Mouse (Mus musculus): ENCODE measurements around the gene Itpr2. TPM values are rescaled to one million over a fixed set of nuclear protein-coding genes. Genes with fewer than 3 reads are reported as not detected.

The Itpr2 gene
- polyA plus RNA-seq, 1 experiment: 22.5 TPM

GRCm38 (mm10) chr6:146439071-146439818 lies 62.8 kb downstream of the Itpr2 start:
- Histone ChIP-seq H3K27ac (ENCODE audit: control insufficient read depth, insufficient read depth, low read depth, low read length, poor library complexity) (no peak overlapping the region), H3K4me1 (ENCODE audit: control insufficient read depth, insufficient read depth, low read length) (peaks cover 8% of the 10 kb centered on the region; the same call in 1 of the 2 replicates), H3K4me3 (replicated peaks; ENCODE audit: control insufficient read depth, low read depth, low read length) (no peak overlapping the region)
- WGBS: 80% methylated on average over 10 of the region's 10 CpGs
- TF ChIP-seq POLR2A (IDR thresholded peaks at IDR 0.05; ENCODE audit: borderline replicate concordance, control insufficient read depth, low read depth, low read length) (no peak), CTCF (IDR thresholded peaks at IDR 0.05; ENCODE audit: control insufficient read depth, insufficient read depth, low read length) (no peak)

- Histone ChIP-seq H3K27ac (ENCODE audit: control insufficient read depth, insufficient read depth, low read depth, low read length, poor library complexity) (peak overlapping the region; percentile 61; the same call in 1 of the 2 replicates), H3K4me3 (replicated peaks; ENCODE audit: control insufficient read depth, low read depth, low read length) (no peak overlapping the region), H3K4me1 (ENCODE audit: control insufficient read depth, insufficient read depth, low read length) (peaks cover 8% of the 10 kb centered on the region; the same call in 1 of the 2 replicates)
- TF ChIP-seq POLR2A (IDR thresholded peaks at IDR 0.05; ENCODE audit: borderline replicate concordance, control insufficient read depth, low read depth, low read length): no peak
- TF ChIP-seq CTCF (IDR thresholded peaks at IDR 0.05; ENCODE audit: control insufficient read depth, insufficient read depth, low read length): no peak
- WGBS: 17% methylated on average over 7 of the region's 7 CpGs
Observed at GRCm38 (mm10) chr6:146438057-146438456, 64.0 kb downstream of the Itpr2 start.

GRCm38 (mm10) chr6:146436916-146437496 lies 65.0 kb downstream of the Itpr2 start:
- Histone ChIP-seq H3K4me1 (ENCODE audit: control insufficient read depth, insufficient read depth, low read length) (peaks cover 8% of the 10 kb centered on the region; the same call in 1 of the 2 replicates), H3K27ac (ENCODE audit: control insufficient read depth, insufficient read depth, low read depth, low read length, poor library complexity) (no peak overlapping the region), H3K4me3 (replicated peaks; ENCODE audit: control insufficient read depth, low read depth, low read length) (no peak overlapping the region)
- WGBS: 78% methylated on average over 12 of the region's 12 CpGs
- TF ChIP-seq POLR2A (IDR thresholded peaks at IDR 0.05; ENCODE audit: borderline replicate concordance, control insufficient read depth, low read depth, low read length): no peak

- peaks cover 8% of the 10 kb centered on the region; the same call in 1 of the 2 replicates for H3K4me1 ChIP-seq (ENCODE audit: control insufficient read depth, insufficient read depth, low read length)
- 48% methylated on average over 2 of the region's 2 CpGs for WGBS
- no peak overlapping the region for H3K27ac ChIP-seq (ENCODE audit: control insufficient read depth, insufficient read depth, low read depth, low read length, poor library complexity)
- no peak overlapping the region for H3K4me3 ChIP-seq (replicated peaks; ENCODE audit: control insufficient read depth, low read depth, low read length)
- no peak for TF ChIP-seq POLR2A (IDR thresholded peaks at IDR 0.05; ENCODE audit: borderline replicate concordance, control insufficient read depth, low read depth, low read length)
- no peak for TF ChIP-seq CTCF (IDR thresholded peaks at IDR 0.05; ENCODE audit: control insufficient read depth, insufficient read depth, low read length)
Observed at GRCm38 (mm10) chr6:146434217-146434616, 67.8 kb downstream of the Itpr2 start.

GRCm38 (mm10) chr6:146432218-146432865 lies 69.7 kb downstream of the Itpr2 start:
- Histone ChIP-seq H3K4me3 (replicated peaks; ENCODE audit: control insufficient read depth, low read depth, low read length) (no peak overlapping the region), H3K27ac (ENCODE audit: control insufficient read depth, insufficient read depth, low read depth, low read length, poor library complexity) (no peak overlapping the region), H3K4me1 (ENCODE audit: control insufficient read depth, insufficient read depth, low read length) (peaks cover 5% of the 10 kb centered on the region; the same call in 1 of the 2 replicates)
- WGBS: 64% methylated on average over 8 of the region's 8 CpGs
- TF ChIP-seq CTCF (IDR thresholded peaks at IDR 0.05; ENCODE audit: control insufficient read depth, insufficient read depth, low read length) (no peak), POLR2A (IDR thresholded peaks at IDR 0.05; ENCODE audit: borderline replicate concordance, control insufficient read depth, low read depth, low read length) (no peak)

GRCm38 (mm10) chr6:146431777-146432176 lies 70.2 kb downstream of the Itpr2 start:
- Histone ChIP-seq H3K27ac (ENCODE audit: control insufficient read depth, insufficient read depth, low read depth, low read length, poor library complexity) (no peak overlapping the region), H3K4me3 (replicated peaks; ENCODE audit: control insufficient read depth, low read depth, low read length) (no peak overlapping the region), H3K4me1 (ENCODE audit: control insufficient read depth, insufficient read depth, low read length) (peaks cover 3% of the 10 kb centered on the region; the same call in 1 of the 2 replicates)
- no peak for TF ChIP-seq POLR2A (IDR thresholded peaks at IDR 0.05; ENCODE audit: borderline replicate concordance, control insufficient read depth, low read depth, low read length)
- TF ChIP-seq CTCF (IDR thresholded peaks at IDR 0.05; ENCODE audit: control insufficient read depth, insufficient read depth, low read length): no peak
- 78% methylated on average over 7 of the region's 7 CpGs for WGBS

GRCm38 (mm10) chr6:146429694-146430380 lies 72.2 kb downstream of the Itpr2 start:
- Histone ChIP-seq H3K27ac (ENCODE audit: control insufficient read depth, insufficient read depth, low read depth, low read length, poor library complexity) (no peak overlapping the region), H3K4me3 (replicated peaks; ENCODE audit: control insufficient read depth, low read depth, low read length) (no peak overlapping the region), H3K4me1 (ENCODE audit: control insufficient read depth, insufficient read depth, low read length) (peaks cover 3% of the 10 kb centered on the region; the same call in 1 of the 2 replicates)
- peak; percentile 87 for TF ChIP-seq CTCF (IDR thresholded peaks at IDR 0.05; ENCODE audit: control insufficient read depth, insufficient read depth, low read length)
- TF ChIP-seq POLR2A (IDR thresholded peaks at IDR 0.05; ENCODE audit: borderline replicate concordance, control insufficient read depth, low read depth, low read length): no peak
- 61% methylated on average over 9 of the region's 9 CpGs for WGBS

- TF ChIP-seq CTCF (IDR thresholded peaks at IDR 0.05; ENCODE audit: control insufficient read depth, insufficient read depth, low read length): no peak
- TF ChIP-seq POLR2A (IDR thresholded peaks at IDR 0.05; ENCODE audit: borderline replicate concordance, control insufficient read depth, low read depth, low read length): no peak
- no peak overlapping the region for H3K27ac ChIP-seq (ENCODE audit: control insufficient read depth, insufficient read depth, low read depth, low read length, poor library complexity)
- WGBS: 83% methylated on average over 3 of the region's 3 CpGs
- H3K4me1 ChIP-seq (ENCODE audit: control insufficient read depth, insufficient read depth, low read length): no peaks in the 10 kb centered on the region; the same call in 1 of the 2 replicates
- H3K4me3 ChIP-seq (replicated peaks; ENCODE audit: control insufficient read depth, low read depth, low read length): no peak overlapping the region
Observed at GRCm38 (mm10) chr6:146424778-146425177, 77.2 kb downstream of the Itpr2 start.

Data from bone marrow, adult 2 months (tissue).